Mouse (Mus musculus) duodenum, adult 2 months (tissue): Measurements from ENCODE around the gene Crybg2. TPM values are rescaled to one million over a fixed set of nuclear protein-coding genes. Genes with fewer than 3 reads are reported as not detected.

Experiments
- polyA plus RNA-seq: library from polyadenylated mRNA; depleted of rRNA; stranded (reverse); fragments of >200 nt; gene quantifications from 2 replicates; pipeline ENCODE4 v1.2.3, GENCODE M21; 2012; ENCODE audit warnings: low replicate concordance; rRNA removed

Gene Crybg2
- 40.9 and 73.8 TPM in 2 replicates for polyA plus RNA-seq

DNA sequence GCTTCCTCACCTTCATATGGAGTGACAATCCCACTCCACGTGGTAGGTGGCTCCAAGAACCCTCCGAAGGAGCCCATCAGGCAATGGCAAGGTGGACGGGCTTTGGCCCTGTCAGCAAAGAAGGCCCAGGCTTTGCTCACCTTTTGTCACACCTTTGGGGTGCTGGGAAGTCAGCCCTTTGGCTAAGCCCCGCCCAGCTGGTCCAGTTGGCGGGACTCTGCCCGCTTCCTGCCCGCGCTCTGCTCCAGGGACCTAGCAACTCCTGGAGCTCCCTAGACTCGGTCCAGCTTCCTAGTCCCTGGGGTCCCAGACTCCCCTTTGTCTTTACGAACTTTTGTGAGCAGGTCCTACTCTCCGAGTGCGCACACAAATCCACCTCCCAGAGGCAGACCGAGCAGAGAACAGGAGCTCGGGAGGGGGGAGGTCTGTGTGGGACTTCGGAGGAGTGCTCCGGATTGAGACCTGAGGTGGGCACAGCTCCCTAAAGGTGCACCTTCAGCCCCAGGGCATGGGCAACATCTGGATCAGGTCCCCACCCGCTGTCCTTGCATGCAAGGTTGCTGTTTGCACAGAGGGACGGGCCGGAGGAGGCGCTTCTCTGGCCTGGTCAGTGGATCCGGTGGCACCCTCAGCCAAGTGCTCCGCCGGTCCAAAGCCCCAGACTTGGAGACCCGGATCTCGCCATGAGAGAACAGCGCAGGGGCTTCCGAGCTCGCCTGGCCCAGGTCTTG is at the start of gene Crybg2:
Gene Crybg2 (plus strand): TSS at position 681 of the 731 bp plus-strand sequence.

DNA sequence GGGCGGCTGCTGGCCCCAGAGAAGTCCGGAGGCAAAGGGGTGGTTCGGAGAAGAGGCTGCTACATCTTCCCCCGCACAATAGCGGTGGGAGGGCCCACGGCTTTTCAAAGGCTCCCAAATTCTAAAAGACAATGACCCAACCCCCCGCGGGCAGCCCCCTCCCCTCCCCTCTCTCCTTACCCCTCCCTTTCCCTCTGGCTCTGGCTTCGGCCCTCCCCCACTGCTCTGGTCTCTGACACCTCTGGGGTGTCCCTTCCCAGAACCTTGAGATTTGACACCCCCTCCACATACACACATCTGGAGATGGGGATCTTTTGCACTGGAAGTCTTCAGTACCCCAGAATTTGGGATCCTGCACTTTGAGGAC is 41.9 kb upstream of the Crybg2 start, which contains the start of gene Lin28a:
Gene Lin28a (minus strand): TSS at position 63 of the 367 bp plus-strand sequence.

GRCm38 (mm10) chr4:134053538-134053937 is 7.1 kb upstream of the Crybg2 start, which contains the start of gene Zfp683:
Zfp683 (plus strand) TSS chr4:134053838.

GRCm38 (mm10) chr4:134094923-134095547 is 34.4 kb downstream of the Crybg2 start, which contains the start of gene Cd52:
Cd52 (minus strand) TSS chr4:134095082.

DNA sequence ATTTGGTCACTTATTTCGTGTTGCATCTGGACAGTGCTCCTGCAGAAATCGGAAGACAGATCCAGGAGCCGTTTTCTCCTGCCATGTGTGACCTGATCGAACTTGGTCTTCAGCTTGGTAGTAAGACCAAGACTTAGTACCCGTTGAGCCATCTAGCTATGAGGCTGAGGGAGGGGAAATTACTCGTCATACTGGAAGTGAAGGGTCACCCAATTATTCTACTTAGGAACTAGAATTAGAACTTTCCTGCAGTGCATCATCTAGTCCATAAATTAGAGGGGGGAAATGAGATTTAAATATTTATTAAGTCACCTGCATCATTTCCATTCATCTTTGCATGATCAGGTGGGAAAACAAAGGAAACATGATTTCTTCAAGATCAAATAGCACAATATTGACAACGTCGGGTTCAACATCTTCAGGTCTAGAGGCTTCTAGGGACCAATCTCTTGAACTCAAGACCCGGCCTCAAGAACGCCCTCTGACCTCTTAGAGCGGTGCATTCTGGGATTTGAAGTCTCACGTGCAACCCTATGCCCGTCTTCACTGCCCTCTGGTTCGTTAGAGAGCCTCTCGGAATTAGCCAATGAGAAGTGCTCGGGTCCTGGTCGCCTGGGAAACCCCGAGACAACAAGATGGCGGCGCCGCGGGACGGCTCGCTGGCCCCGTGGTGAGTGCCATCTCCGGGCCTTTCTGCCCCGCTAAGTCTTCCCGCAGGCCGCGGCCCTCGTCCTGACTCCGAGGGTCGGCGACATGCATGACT is 41.5 kb downstream of the Crybg2 start, which contains the start of gene Ubxn11:
Gene Ubxn11 (plus strand): TSS at position 592 of the 763 bp plus-strand sequence.

GRCm38 (mm10) chr4:134128221-134128982 is 67.8 kb downstream of the Crybg2 start, which contains the start of gene Sh3bgrl3:
Sh3bgrl3 (minus strand) TSS chr4:134128789.

Other genes starting within 250 kb of the Crybg2 start
- 164 and 213 TPM in 2 replicates for gene Rps6ka1, start 173.0 kb upstream of the Crybg2 start, polyA plus RNA-seq
- gene Hmgn2, start 92.2 kb upstream of the Crybg2 start, polyA plus RNA-seq, result 3.0 and 3.3 TPM in 2 replicates
- gene Dhdds, start 59.9 kb upstream of the Crybg2 start, polyA plus RNA-seq, result 12.7 and 13.7 TPM in 2 replicates
- not detected in 2 replicates for gene Lin28a, start 42.0 kb upstream of the Crybg2 start, polyA plus RNA-seq
- 0.36 and 0.60 TPM in 2 replicates for gene Zfp683, start 7.0 kb upstream of the Crybg2 start, polyA plus RNA-seq
- gene Cd52, start 34.3 kb downstream of the Crybg2 start, polyA plus RNA-seq, result 25.1 and 27.9 TPM in 2 replicates
- 3.1 and 8.2 TPM in 2 replicates for gene Ubxn11, start 41.8 kb downstream of the Crybg2 start, polyA plus RNA-seq
- gene Sh3bgrl3, start 68.0 kb downstream of the Crybg2 start, polyA plus RNA-seq, result 516 and 587 TPM in 2 replicates
- gene Cep85, start 126.3 kb downstream of the Crybg2 start, polyA plus RNA-seq, result 16.8 and 19.5 TPM in 2 replicates
- gene Gm7534, start 142.2 kb downstream of the Crybg2 start, polyA plus RNA-seq, result not detected in 2 replicates
- 0.39 and 0.69 TPM in 2 replicates for gene Catsper4, start 166.6 kb downstream of the Crybg2 start, polyA plus RNA-seq
- 19.5 and 29.0 TPM in 2 replicates for gene Cnksr1, start 177.6 kb downstream of the Crybg2 start, polyA plus RNA-seq
- gene E130218I03Rik, start 182.8 kb downstream of the Crybg2 start, polyA plus RNA-seq, result not detected in 2 replicates
- 7.0 TPM in 2 replicates for gene Zfp593, start 184.8 kb downstream of the Crybg2 start, polyA plus RNA-seq
- gene Gm30191, start 186.1 kb downstream of the Crybg2 start, polyA plus RNA-seq, result not detected in 2 replicates
- 10.0 and 24.9 TPM in 2 replicates for gene Grrp1, start 193.3 kb downstream of the Crybg2 start, polyA plus RNA-seq
- gene Pdik1l, start 227.1 kb downstream of the Crybg2 start, polyA plus RNA-seq, result 1.0 and 1.3 TPM in 2 replicates